Mouse (Mus musculus) MEL (cell line): Measurements from ENCODE around the gene Gm19345. TPM values are rescaled to one million over a fixed set of nuclear protein-coding genes. Genes with fewer than 3 reads are reported as not detected.

Source experiments
- DNase-seq: peaks from one replicate; pipeline ENCODE4 v3.0.0; 2011; ENCODE audit warnings: low read depth, low spot score
- H3K27ac ChIP-seq: 2 replicates; pipeline ENCODE4 v1.5.1; 2012; ENCODE audit warnings: low read depth, mild to moderate bottlenecking, control low read depth, low read length, moderate library complexity; ENCODE audit not compliant: control insufficient read depth
- H3K27me3 ChIP-seq, 2 experiments: fragments of 150-350 bp in 1 of 2; sonication (generic) in 1 of 2; 2 replicates each; pipeline ENCODE4 v1.6.1; 2012; ENCODE audit warnings: low read length in 2 of 2, mild to moderate bottlenecking in 2 of 2, improper control_type of control experiment in 1 of 2, moderate library complexity in 1 of 2; ENCODE audit not compliant: insufficient read depth in 2 of 2, control insufficient read depth in 1 of 2
- H3K36me3 ChIP-seq, 2 experiments: 2 replicates each; pipeline ENCODE4 v1.6.1; 2012 to 2014; ENCODE audit warnings: low read length in 2 of 2, improper control_type of control experiment in 1 of 2, inconsistent platforms in 1 of 2, mild to moderate bottlenecking in 1 of 2; ENCODE audit not compliant: insufficient read depth in 2 of 2, control insufficient read depth in 1 of 2
- H3K4me1 ChIP-seq, 2 experiments: fragments of 150-350 bp in 1 of 2; sonication (generic) in 1 of 2; 2 replicates each; pipeline ENCODE4 v1.6.1; 2012; ENCODE audit warnings: low read length in 2 of 2, improper control_type of control experiment in 1 of 2, mild to moderate bottlenecking in 1 of 2; ENCODE audit not compliant: insufficient read depth in 2 of 2, control insufficient read depth in 1 of 2
- H3K4me3 ChIP-seq, 2 experiments: fragments of 150-350 bp in 1 of 2; sonication (generic) in 1 of 2; 2 replicates each; pipeline ENCODE4 v1.5.1; 2012; ENCODE audit warnings: low read depth in 2 of 2, low read length in 2 of 2, mild to moderate bottlenecking in 2 of 2, moderate library complexity in 2 of 2, control low read depth in 1 of 2, improper control_type of control experiment in 1 of 2; ENCODE audit not compliant: control insufficient read depth in 1 of 2, insufficient read depth in 1 of 2
- H3K79me2 ChIP-seq: 2 replicates; pipeline ENCODE4 v1.6.1; 2012; ENCODE audit warnings: mild to moderate bottlenecking, low read length, moderate library complexity; ENCODE audit not compliant: control insufficient read depth, poor library complexity, insufficient read depth
- H3K9ac ChIP-seq: 2 replicates; pipeline ENCODE4 v1.6.1; 2012; ENCODE audit warnings: low read depth, mild to moderate bottlenecking, control low read depth, low read length, moderate library complexity; ENCODE audit not compliant: control insufficient read depth, poor library complexity, severe bottlenecking
- H3K9me3 ChIP-seq: fragments of 150-350 bp; sonication (generic); replicated peaks from 2 replicates; pipeline ENCODE4 v1.6.1; 2012; ENCODE audit warnings: mild to moderate bottlenecking, low read length, improper control_type of control experiment, moderate library complexity; ENCODE audit not compliant: insufficient read depth
- ETS1 ChIP-seq: IDR thresholded peaks from 2 replicates; pipeline ENCODE4 v1.6.1; 2012; ENCODE audit warnings: low read depth, mild to moderate bottlenecking, inconsistent platforms, low read length, improper control_type of control experiment, moderate library complexity
- GATA1 ChIP-seq: IDR thresholded peaks from 2 replicates; pipeline ENCODE4 v1.6.1; 2011; ENCODE audit warnings: low read depth, low read length, improper control_type of control experiment
- HCFC1 ChIP-seq: IDR thresholded peaks from 2 replicates; pipeline ENCODE4 v1.6.1; 2012; ENCODE audit warnings: low read depth, mild to moderate bottlenecking, inconsistent platforms, low read length, improper control_type of control experiment, moderate library complexity
- JUND ChIP-seq: IDR thresholded peaks from 2 replicates; pipeline ENCODE4 v1.6.1; 2011; ENCODE audit warnings: low read depth, mild to moderate bottlenecking, improper control_type of control experiment, low read length
- MAFK ChIP-seq: IDR thresholded peaks from 2 replicates; pipeline ENCODE4 v1.6.1; 2011; ENCODE audit warnings: low read depth, mild to moderate bottlenecking, low read length, improper control_type of control experiment, borderline replicate concordance
- MAX ChIP-seq: IDR thresholded peaks from 2 replicates; pipeline ENCODE4 v1.6.1; 2011; ENCODE audit warnings: low read length, improper control_type of control experiment
- MXI1 ChIP-seq: IDR thresholded peaks from 2 replicates; pipeline ENCODE4 v1.6.1; 2011; ENCODE audit warnings: mild to moderate bottlenecking, low read depth, low read length, improper control_type of control experiment
- MYC ChIP-seq: IDR thresholded peaks from 2 replicates; pipeline ENCODE4 v1.6.1; 2011; ENCODE audit warnings: low read depth, mild to moderate bottlenecking, low read length, improper control_type of control experiment, moderate library complexity
- NELFE ChIP-seq: IDR thresholded peaks from 2 replicates; pipeline ENCODE4 v1.6.1; 2011; ENCODE audit warnings: low read depth, low read length, improper control_type of control experiment
- POLR2A ChIP-seq, 2 experiments: IDR thresholded peaks; 2 replicates each; pipeline ENCODE4 v1.6.1; 2011 to 2012; ENCODE audit warnings: low read length in 2 of 2, mild to moderate bottlenecking in 2 of 2, control low read depth in 1 of 2, improper control_type of control experiment in 1 of 2, low read depth in 1 of 2, moderate library complexity in 1 of 2; ENCODE audit not compliant: control insufficient read depth in 1 of 2, insufficient read depth in 1 of 2, poor library complexity in 1 of 2
- POLR2AphosphoS2 ChIP-seq: IDR thresholded peaks from 2 replicates; pipeline ENCODE4 v1.6.1; 2011; ENCODE audit warnings: low read length, improper control_type of control experiment
- RCOR1 ChIP-seq: IDR thresholded peaks from 2 replicates; pipeline ENCODE4 v1.6.1; 2012; ENCODE audit warnings: low read depth, mild to moderate bottlenecking, inconsistent platforms, low read length, improper control_type of control experiment
- TAL1 ChIP-seq: IDR thresholded peaks from 2 replicates; pipeline ENCODE4 v1.6.1; 2012; ENCODE audit warnings: mild to moderate bottlenecking, inconsistent platforms, low read length, moderate library complexity, mixed read lengths
- TCF12 ChIP-seq: IDR thresholded peaks from 2 replicates; pipeline ENCODE4 v1.6.1; 2014; ENCODE audit warnings: low read depth, mild to moderate bottlenecking, inconsistent platforms, low read length, improper control_type of control experiment, moderate library complexity
- ZKSCAN1 ChIP-seq: IDR thresholded peaks from 2 replicates; pipeline ENCODE4 v1.6.1; 2012; ENCODE audit warnings: low read depth, mild to moderate bottlenecking, inconsistent platforms, low read length, improper control_type of control experiment, moderate library complexity
- polyA plus RNA-seq, 2 experiments: library from polyadenylated mRNA; stranded (reverse) in 1 of 2; unstranded in 1 of 2; fragments of >175 nt in 1 of 2; fragments of >200 nt in 1 of 2; gene quantifications; 2 replicates each; pipeline versions ENCODE4 v1.2.1 to v1.2.4; 2012; ENCODE audit warnings: low replicate concordance in 2 of 2, low read depth in 1 of 2; ENCODE audit not compliant: insufficient read length in 2 of 2, insufficient read depth in 1 of 2, missing spikeins in 1 of 2
- total RNA-seq: library from RNA; depleted of rRNA; stranded (reverse); fragments of 300-350 nt; gene quantifications from 2 replicates; pipeline ENCODE4 v1.2.3, GENCODE M21; 2012

Gene Gm19345
- total and polyA plus RNA-seq, 3 experiments = not detected

DNA sequence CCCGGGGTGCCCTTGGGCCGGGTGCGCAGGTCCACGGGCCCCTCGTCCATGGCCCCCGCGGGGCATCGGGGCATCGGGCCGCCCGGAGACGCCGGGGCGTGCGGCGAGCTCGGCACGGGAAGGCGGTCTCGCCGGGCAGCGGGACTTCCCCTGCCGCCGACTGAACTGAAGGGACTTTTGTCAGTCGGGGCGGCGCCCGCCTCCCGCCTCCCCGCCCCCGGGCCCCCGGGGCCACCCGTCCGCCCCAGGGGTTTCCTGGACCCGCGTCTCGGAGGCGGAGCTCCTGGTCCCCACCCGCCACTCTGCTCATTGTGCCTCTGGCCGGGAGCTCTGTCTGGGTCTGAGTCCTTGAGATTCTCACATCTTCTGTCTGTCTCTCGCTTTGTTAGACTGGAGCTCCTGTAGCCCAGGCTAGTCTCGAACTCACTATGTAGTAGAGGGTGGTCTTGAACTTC, 29.2 kb upstream of the Gm19345 start, which contains the start of gene Bcl3:
TSS of gene Bcl3 (minus strand) at position 167 of the 455 bp plus-strand sequence.
- TF ChIP-seq POLR2A (IDR thresholded peaks at IDR 0.05; ENCODE audit: control insufficient read depth in 1 of 2, insufficient read depth in 1 of 2, low read depth in 1 of 2, low read length in 2 of 2, poor library complexity in 1 of 2) (peak in 1 of 2 experiments; percentile 55; a peak in 2 of 4 replicates), NELFE (0 out of 2 replicates have a peak, but pooled peaks have one; percentile 40), RCOR1 (no peak), TCF12 (peak; percentile 16; the same call in 1 of the 2 replicates), ZKSCAN1 (no peak)
- DNase-seq = peak; percentile 62
- peaks cover 4 to 19% of the 10 kb centered on the region in 2 experiments for H3K4me1 ChIP-seq

DNA sequence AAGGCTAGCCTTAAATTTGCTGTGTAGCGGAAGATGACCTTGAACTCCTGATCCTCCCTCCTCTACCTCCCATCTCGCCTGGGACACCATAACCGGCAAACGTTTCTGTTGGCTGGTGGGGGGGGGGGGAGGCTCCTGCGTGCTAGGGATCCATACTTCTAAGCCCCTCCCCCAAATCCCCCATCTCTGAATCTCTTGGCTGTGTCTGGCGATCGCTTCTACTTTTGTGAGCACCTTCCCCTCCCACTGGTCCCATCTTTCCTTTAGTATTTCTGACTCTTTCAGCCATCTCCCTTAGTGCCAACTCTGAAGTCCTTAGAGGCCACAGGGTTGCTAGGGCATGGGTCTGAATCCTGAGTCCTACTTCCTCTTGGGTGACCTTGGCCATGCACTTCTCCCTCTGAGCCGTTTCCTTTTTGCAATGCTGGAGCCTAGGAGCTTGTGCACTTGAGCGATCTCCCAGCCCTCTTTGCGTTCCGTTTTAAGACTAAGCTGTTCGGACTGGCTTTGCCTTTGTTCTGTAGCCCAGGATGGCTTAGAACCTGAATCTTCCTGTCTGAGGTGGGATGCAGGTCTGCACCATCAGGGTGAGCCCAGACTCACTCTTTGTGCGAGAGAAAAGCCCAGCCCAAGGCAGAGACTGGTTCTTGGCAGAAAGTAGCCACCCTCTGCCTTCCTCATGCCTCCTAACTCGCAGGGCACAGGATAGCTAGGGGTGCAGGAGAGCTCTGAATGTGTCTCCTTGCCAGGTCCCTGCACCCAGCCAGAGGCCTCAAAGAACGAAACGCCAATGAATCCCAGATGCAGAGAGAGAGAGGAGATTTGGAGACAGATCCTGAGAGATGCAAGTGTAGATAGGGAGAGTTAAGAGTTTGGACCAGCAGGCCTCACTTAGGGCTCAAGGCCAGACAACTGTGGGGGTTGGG, 28.3 kb upstream of the Gm19345 start:
- H3K27me3 ChIP-seq = no peaks in the 10 kb centered on the region
- no peaks in the 10 kb centered on the region for H3K9me3 ChIP-seq
- peaks cover 4 to 19% of the 10 kb centered on the region in 2 experiments for H3K4me1 ChIP-seq
- H3K4me3 ChIP-seq = peak overlapping the region; percentile 62
- H3K36me3 ChIP-seq = peaks cover 0 to 10% of the 10 kb centered on the region in 2 experiments; a peak in 2 of 4 replicates
- DNase-seq = peak; percentile 83
- H3K27ac ChIP-seq = peak overlapping the region; percentile 78
- H3K9ac ChIP-seq = peak overlapping the region; percentile 76
- TF ChIP-seq RCOR1 (0 out of 2 replicates have a peak, but pooled peaks have one; percentile 1), GATA1 (peak; percentile 28; the same call in 1 of the 2 replicates), HCFC1 (0 out of 2 replicates have a peak, but pooled peaks have one; percentile 12), MAFK (no peak), TAL1 (no peak), MAX (0 out of 2 replicates have a peak, but pooled peaks have one; percentile 11), ETS1 (no peak), JUND (no peak), POLR2AphosphoS2 (no peak), POLR2A (IDR thresholded peaks at IDR 0.05; ENCODE audit: control insufficient read depth in 1 of 2, insufficient read depth in 1 of 2, low read depth in 1 of 2, low read length in 2 of 2, poor library complexity in 1 of 2) (0 out of 4 replicates have a peak, but pooled peaks of 1 of the 2 experiments have one; percentile 9), MYC (0 out of 2 replicates have a peak, but pooled peaks have one; percentile 6), MXI1 (no peak; the same call in none of the 2 replicates)
- no peaks in the 10 kb centered on the region; the same call in 1 of the 2 replicates for H3K79me2 ChIP-seq

More for the DNA sequence above, 29.2 kb upstream of the Gm19345 start, which contains the start of gene Bcl3:
- Histone ChIP-seq H3K27ac (peak within 1 kb of the TSS; percentile 78), H3K79me2 (no peaks in the 10 kb centered on the region; the same call in 1 of the 2 replicates), H3K36me3 (peaks cover 0 to 10% of the 10 kb centered on the region in 2 experiments; a peak in 2 of 4 replicates), H3K9ac (peak within 1 kb of the TSS; percentile 76), H3K9me3 (no peaks in the 10 kb centered on the region), H3K4me3 (peak within 1 kb of the TSS; percentile 62), H3K27me3 (no peaks in the 10 kb centered on the region)
